Mouse (Mus musculus) megakaryocyte, embryonic 14.5 days (primary cell): ENCODE data around the gene Mex3b. TPM values are rescaled to one million over a fixed set of nuclear protein-coding genes. Genes with fewer than 3 reads are reported as not detected.

Experiments used
- H3K27me3 ChIP-seq: replicated peaks from 2 replicates; pipeline ENCODE3; 2012; ENCODE audit warnings: inconsistent platforms
- H3K36me3 ChIP-seq: replicated peaks from 2 replicates; pipeline ENCODE3; 2012; ENCODE audit warnings: low read length, inconsistent platforms, mixed read lengths
- H3K4me1 ChIP-seq: 2 replicates; pipeline ENCODE4 v1.6.1; 2012; ENCODE audit warnings: inconsistent platforms
- H3K4me3 ChIP-seq: replicated peaks from 2 replicates; pipeline ENCODE3; 2012; ENCODE audit warnings: moderate library complexity, mild to moderate bottlenecking, inconsistent platforms
- H3K9me3 ChIP-seq: 2 replicates; pipeline ENCODE4 v1.6.1; 2012; ENCODE audit warnings: inconsistent platforms
- FLI1 ChIP-seq: IDR thresholded peaks from 2 replicates; pipeline ENCODE4 v1.6.1; 2012; ENCODE audit warnings: low read length, inconsistent platforms, mixed read lengths
- GATA1 ChIP-seq: IDR thresholded peaks from 3 replicates; pipeline ENCODE4 v1.6.1; 2012; ENCODE audit warnings: mixed read lengths, low read length, inconsistent platforms, borderline replicate concordance
- polyA plus RNA-seq: library from polyadenylated mRNA; stranded (reverse); fragments of >175 nt; gene quantifications from 2 replicates; pipeline ENCODE4 v1.2.3, GENCODE M21; 2012; ENCODE audit warnings: low replicate concordance; ENCODE audit not compliant: insufficient read depth

Gene Mex3b
- polyA plus RNA-seq: 1.7 and 1.8 TPM in 2 replicates

DNA sequence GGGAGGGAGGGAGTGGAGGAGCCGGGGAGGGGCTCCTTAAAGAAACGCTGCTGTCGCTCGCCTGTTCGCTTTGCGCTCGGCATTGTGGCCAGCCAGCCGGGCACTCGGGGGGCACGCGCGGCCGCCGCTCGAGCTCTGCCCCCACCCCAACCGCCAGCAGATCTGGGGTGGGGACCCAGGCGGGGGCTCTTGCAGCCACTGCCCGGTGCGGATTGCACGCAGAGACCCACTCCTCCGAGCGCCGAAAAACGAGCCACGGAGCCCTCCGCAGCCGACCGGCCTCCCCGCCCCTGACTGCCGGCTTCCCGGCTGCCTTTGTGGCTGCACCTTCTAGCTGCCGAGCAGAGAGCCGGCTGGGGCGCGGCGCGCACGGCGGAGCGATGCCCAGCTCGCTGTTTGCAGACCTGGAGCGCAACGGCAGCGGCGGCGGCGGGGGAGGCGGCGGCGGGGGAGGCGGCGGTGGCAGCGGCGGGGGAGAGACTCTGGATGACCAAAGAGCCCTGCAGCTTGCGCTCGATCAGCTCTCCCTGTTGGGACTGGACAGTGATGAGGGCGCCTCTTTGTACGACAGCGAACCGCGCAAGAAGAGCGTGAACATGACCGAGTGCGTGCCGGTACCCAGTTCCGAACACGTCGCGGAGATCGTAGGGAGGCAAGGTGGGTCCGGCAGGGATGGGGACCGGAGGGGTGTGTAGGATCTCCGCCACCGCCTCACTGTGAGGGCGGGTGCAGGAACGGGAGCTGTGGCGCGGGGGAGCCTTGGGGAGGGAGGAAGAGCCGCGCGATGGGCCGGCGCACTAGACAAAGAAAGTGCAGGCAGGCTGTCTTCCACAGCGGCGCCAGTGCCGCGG lies at the start of gene Mex3b:
Gene Mex3b, plus strand, starts transcription at position 63 of the 851 bp plus-strand sequence.
- Histone ChIP-seq H3K36me3 (peaks cover 16% of the 10 kb centered on the region), H3K4me3 (peak within 1 kb of the TSS; percentile 99), H3K27me3 (peaks cover 18% of the 10 kb centered on the region), H3K9me3 (peaks cover 13% of the 10 kb centered on the region), H3K4me1 (peaks cover 41% of the 10 kb centered on the region)
- TF ChIP-seq FLI1 (no peak), GATA1 (no peak)

GRCm38 (mm10) chr7:82819541-82819940 lies 47.6 kb upstream of the Mex3b start:
- Histone ChIP-seq H3K9me3 (peaks cover 25% of the 10 kb centered on the region), H3K36me3 (no peaks in the 10 kb centered on the region), H3K4me1 (peaks cover 10% of the 10 kb centered on the region), H3K27me3 (peaks cover 6% of the 10 kb centered on the region), H3K4me3 (no peak overlapping the region)
- TF ChIP-seq FLI1 (no peak), GATA1 (no peak)

- H3K27me3 ChIP-seq: peaks cover 6% of the 10 kb centered on the region
- H3K4me3 ChIP-seq: peak overlapping the region; percentile 12
- H3K36me3 ChIP-seq: no peaks in the 10 kb centered on the region
- H3K9me3 ChIP-seq: peaks cover 24% of the 10 kb centered on the region
- TF ChIP-seq GATA1: no peak
- no peak for TF ChIP-seq FLI1
- peaks cover 10% of the 10 kb centered on the region for H3K4me1 ChIP-seq
Measured at GRCm38 (mm10) chr7:82820661-82821060, 46.5 kb upstream of the Mex3b start.

- no peaks in the 10 kb centered on the region for H3K36me3 ChIP-seq
- no peak overlapping the region for H3K4me3 ChIP-seq
- peaks cover 17% of the 10 kb centered on the region for H3K9me3 ChIP-seq
- H3K27me3 ChIP-seq: peaks cover 6% of the 10 kb centered on the region
- TF ChIP-seq GATA1: no peak
- no peak for TF ChIP-seq FLI1
- peaks cover 10% of the 10 kb centered on the region for H3K4me1 ChIP-seq
Measured at GRCm38 (mm10) chr7:82821501-82821900, 45.6 kb upstream of the Mex3b start.

GRCm38 (mm10) chr7:82822528-82822927 lies 44.6 kb upstream of the Mex3b start:
- Histone ChIP-seq H3K36me3 (no peaks in the 10 kb centered on the region), H3K4me1 (peaks cover 13% of the 10 kb centered on the region), H3K9me3 (peaks cover 10% of the 10 kb centered on the region), H3K27me3 (peaks cover 6% of the 10 kb centered on the region), H3K4me3 (no peak overlapping the region)
- TF ChIP-seq FLI1 (no peak), GATA1 (no peak)

DNA sequence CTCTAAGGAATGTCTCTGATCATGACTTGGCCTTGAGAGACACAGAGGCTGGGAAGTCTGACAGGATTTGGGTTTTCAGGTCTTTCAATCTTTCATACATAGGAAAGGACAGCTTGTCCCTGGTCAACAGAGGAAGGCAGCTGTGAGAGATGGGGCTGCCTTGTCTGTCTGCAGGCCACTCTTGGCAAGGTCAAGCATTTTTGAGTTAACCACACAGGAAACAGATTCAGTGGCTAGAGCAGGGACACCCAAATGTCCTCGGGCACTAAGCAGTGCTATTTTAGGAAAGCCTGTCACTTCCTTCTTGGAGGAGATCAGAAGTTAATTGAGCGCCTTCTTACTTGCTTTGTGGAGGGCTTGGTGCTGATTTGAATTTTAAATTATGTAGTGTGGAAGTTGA lies 38.9 kb upstream of the Mex3b start:
- H3K9me3 ChIP-seq: no peaks in the 10 kb centered on the region
- no peaks in the 10 kb centered on the region for H3K36me3 ChIP-seq
- no peak for TF ChIP-seq GATA1
- no peak for TF ChIP-seq FLI1
- peak overlapping the region; percentile 72 for H3K4me3 ChIP-seq
- H3K27me3 ChIP-seq: no peaks in the 10 kb centered on the region
- peaks cover 26% of the 10 kb centered on the region for H3K4me1 ChIP-seq

DNA sequence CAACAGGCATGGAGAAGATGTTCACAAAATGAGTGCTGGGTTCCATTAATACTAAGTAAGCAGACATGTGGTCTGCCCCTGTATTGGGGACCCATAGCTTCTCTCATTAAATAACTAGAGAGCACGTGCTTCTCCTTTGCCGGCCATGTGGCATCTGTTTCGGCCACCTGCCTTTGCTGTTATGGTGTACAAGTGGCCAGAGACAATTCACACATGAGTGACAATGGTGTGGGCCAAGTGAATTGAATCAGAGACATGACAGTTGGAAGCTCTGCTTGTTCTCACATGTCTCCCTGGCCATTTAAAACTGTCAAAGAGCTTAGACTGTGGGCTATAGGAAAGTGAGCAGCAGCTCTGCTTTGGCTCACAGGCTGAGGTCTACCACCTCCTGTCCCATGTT lies 37.6 kb upstream of the Mex3b start:
- H3K4me3 ChIP-seq: no peak overlapping the region
- peaks cover 31% of the 10 kb centered on the region for H3K4me1 ChIP-seq
- H3K27me3 ChIP-seq: no peaks in the 10 kb centered on the region
- H3K36me3 ChIP-seq: no peaks in the 10 kb centered on the region
- H3K9me3 ChIP-seq: no peaks in the 10 kb centered on the region
- TF ChIP-seq FLI1 (no peak), GATA1 (no peak)

GRCm38 (mm10) chr7:82834471-82834870 lies 32.7 kb upstream of the Mex3b start:
- Histone ChIP-seq H3K27me3 (peaks cover 1% of the 10 kb centered on the region), H3K4me1 (peaks cover 28% of the 10 kb centered on the region), H3K4me3 (no peak overlapping the region), H3K36me3 (no peaks in the 10 kb centered on the region), H3K9me3 (no peaks in the 10 kb centered on the region)
- TF ChIP-seq FLI1 (no peak), GATA1 (no peak)

- TF ChIP-seq FLI1 (no peak), GATA1 (no peak)
- H3K36me3 ChIP-seq: no peaks in the 10 kb centered on the region
- H3K27me3 ChIP-seq: peaks cover 14% of the 10 kb centered on the region
- H3K4me1 ChIP-seq: peaks cover 29% of the 10 kb centered on the region
- H3K4me3 ChIP-seq: no peak overlapping the region
- peaks cover 12% of the 10 kb centered on the region for H3K9me3 ChIP-seq
Measured at GRCm38 (mm10) chr7:82838414-82838813, 28.7 kb upstream of the Mex3b start.

- peaks cover 27% of the 10 kb centered on the region for H3K4me1 ChIP-seq
- no peak overlapping the region for H3K4me3 ChIP-seq
- TF ChIP-seq GATA1: no peak
- no peak for TF ChIP-seq FLI1
- H3K9me3 ChIP-seq: peaks cover 12% of the 10 kb centered on the region
- no peaks in the 10 kb centered on the region for H3K36me3 ChIP-seq
- peaks cover 14% of the 10 kb centered on the region for H3K27me3 ChIP-seq
Measured at GRCm38 (mm10) chr7:82838965-82839675, 28.0 kb upstream of the Mex3b start.
